Mouse (Mus musculus) neural tube, embryonic 14.5 days (tissue): ENCODE measurements around the gene Gpr55. TPM values are rescaled to one million over a fixed set of nuclear protein-coding genes. Genes with fewer than 3 reads are reported as not detected.
"Not testable (repeated sequence)": the region's sequence is repeated elsewhere in the genome, so short reads cannot be mapped to it uniquely, and the experiment has no call there.

ENCODE experiments used
- ATAC-seq: fragments of 200-750 bp; cut with Nextera tagmentation; 2 replicates; pipeline ENCODE4 v1.8.0; 2017; ENCODE audit warnings: low read depth, mild to moderate bottlenecking, moderate TSS enrichment, moderate library complexity
- H3K27ac ChIP-seq: fragments of 300-500 bp; sonication (generic); 2 replicates; pipeline ENCODE4 v1.5.1; 2014; ENCODE audit warnings: low read depth, mild to moderate bottlenecking, control low read depth, low read length, moderate library complexity, mixed read lengths
- H3K27me3 ChIP-seq: fragments of 300-500 bp; sonication (generic); 2 replicates; pipeline ENCODE4 v1.6.1; 2014; ENCODE audit warnings: low read length; ENCODE audit not compliant: control insufficient read depth, insufficient read depth
- H3K36me3 ChIP-seq: fragments of 300-500 bp; sonication (generic); 2 replicates; pipeline ENCODE4 v1.6.1; 2014; ENCODE audit warnings: low read length, mixed read lengths; ENCODE audit not compliant: control insufficient read depth, insufficient read depth
- H3K4me1 ChIP-seq: fragments of 300-500 bp; sonication (generic); 2 replicates; pipeline ENCODE4 v1.6.1; 2014; ENCODE audit warnings: low read length; ENCODE audit not compliant: control insufficient read depth, insufficient read depth
- H3K4me2 ChIP-seq: fragments of 300-500 bp; sonication (generic); 2 replicates; pipeline ENCODE4 v1.6.1; 2014; ENCODE audit warnings: mild to moderate bottlenecking, low read depth, low read length, control low read depth
- H3K4me3 ChIP-seq: fragments of 300-500 bp; sonication (generic); 2 replicates; pipeline ENCODE4 v1.5.1; 2014; ENCODE audit warnings: low read depth, low read length, control low read depth, mixed read lengths
- H3K9ac ChIP-seq: fragments of 300-500 bp; sonication (generic); replicated peaks from 2 replicates; pipeline ENCODE4 v1.6.1; 2014; ENCODE audit warnings: low read depth, mild to moderate bottlenecking, control low read depth, low read length, mixed read lengths
- H3K9me3 ChIP-seq: fragments of 300-500 bp; sonication (generic); 2 replicates; pipeline ENCODE4 v1.6.1; 2016; ENCODE audit warnings: low read length; ENCODE audit not compliant: control insufficient read depth
- WGBS: fragments of 180-500 bp; shearing (Covaris S2); extraction: QIAGEN DNeasy Blood & Tissue Kit; methylation state at CpG from one replicate; pipeline ENCODE4 v1.1.7; 2014; 5-methylcytosine and 5-hydroxymethylcytosine counted together
- polyA plus RNA-seq: library from polyadenylated mRNA; unstranded; fragments of >200 nt; fragmentation: Nextera tagmentation; extraction: Ambion mirVana; gene quantifications from 2 replicates; pipeline ENCODE4 v1.2.1, GENCODE M21; 2014

Gene Gpr55
- polyA plus RNA-seq, 1 experiment from 2014 or later = 0.13 TPM

DNA sequence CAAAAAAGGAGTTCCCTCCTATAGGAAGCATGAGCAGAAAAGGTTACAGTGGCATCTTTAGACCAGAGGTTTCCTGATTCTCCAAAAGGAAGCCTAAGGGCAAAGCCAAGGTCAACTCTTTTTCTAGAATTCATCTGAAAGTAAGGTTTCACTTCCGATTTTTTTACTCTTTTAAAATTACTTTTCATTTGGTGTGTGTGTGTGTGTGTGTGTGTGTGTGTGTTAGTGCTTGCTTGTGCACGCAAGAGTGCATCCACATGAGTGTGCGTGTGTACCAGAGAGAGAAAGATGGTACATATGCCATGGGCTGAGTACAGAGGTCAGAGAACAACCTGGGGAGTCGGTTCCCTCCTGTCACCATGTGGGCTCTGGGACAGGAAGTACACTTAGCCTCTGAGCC is 28.1 kb upstream of the Gpr55 start:
- not testable (repeated sequence) for H3K36me3 ChIP-seq, H3K4me3 ChIP-seq, H3K27ac ChIP-seq, ATAC-seq, H3K9ac ChIP-seq, H3K27me3 ChIP-seq, H3K4me1 ChIP-seq, H3K9me3 ChIP-seq, H3K4me2 ChIP-seq
- WGBS = 88% methylated on average over 4 of the region's 4 CpGs

DNA sequence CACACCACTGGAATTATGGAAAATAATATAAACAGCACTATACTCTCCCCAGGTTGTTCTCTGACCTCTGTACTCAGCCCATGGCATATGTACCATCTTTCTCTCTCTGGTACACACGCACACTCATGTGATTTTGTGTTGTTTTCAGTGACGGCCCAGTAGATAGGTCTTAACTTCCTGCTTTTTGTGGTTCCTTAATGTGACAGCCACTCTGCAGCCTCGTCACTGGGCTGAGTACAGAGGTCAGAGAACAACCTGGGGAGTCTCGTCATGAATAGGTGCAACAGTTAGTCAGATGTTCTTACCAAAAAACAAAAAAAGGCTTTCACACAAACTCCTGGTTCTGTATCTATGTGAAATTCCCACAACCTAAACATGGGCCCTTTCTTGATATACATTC is 27.5 kb upstream of the Gpr55 start:
- ATAC-seq = no peak
- no peak overlapping the region for H3K27ac ChIP-seq
- H3K9ac ChIP-seq = no peak overlapping the region
- no peaks in the 10 kb centered on the region for H3K36me3 ChIP-seq
- H3K9me3 ChIP-seq = no peaks in the 10 kb centered on the region
- H3K27me3 ChIP-seq = no peaks in the 10 kb centered on the region
- no peak overlapping the region for H3K4me2 ChIP-seq
- H3K4me1 ChIP-seq = no peaks in the 10 kb centered on the region
- WGBS = 80% methylated on average over 4 of the region's 4 CpGs
- no peak overlapping the region for H3K4me3 ChIP-seq

DNA sequence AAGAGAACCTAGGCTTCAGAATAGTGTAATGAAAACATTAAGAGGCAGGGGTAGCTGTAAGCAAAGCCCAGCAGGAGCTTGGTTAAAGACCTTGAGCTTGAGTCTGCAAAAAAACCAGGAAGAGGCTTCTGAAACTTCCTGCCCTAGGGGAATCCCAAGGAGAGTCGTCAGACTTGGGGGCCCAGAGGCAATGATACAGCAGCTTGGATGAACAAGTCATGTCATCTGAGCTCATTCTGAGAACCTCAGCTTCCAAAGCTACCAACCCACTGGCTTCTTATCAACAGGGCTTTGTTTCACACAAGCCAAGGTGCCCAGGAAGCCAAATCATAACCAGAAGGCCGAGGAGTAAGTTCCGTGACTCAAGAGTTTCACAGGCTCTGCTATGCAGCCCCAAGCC is 25.0 kb upstream of the Gpr55 start:
- no peak overlapping the region for H3K4me2 ChIP-seq
- no peaks in the 10 kb centered on the region for H3K4me1 ChIP-seq
- 86% methylated on average over 3 of the region's 3 CpGs for WGBS
- ATAC-seq = no peak
- H3K4me3 ChIP-seq = no peak overlapping the region
- H3K9me3 ChIP-seq = no peaks in the 10 kb centered on the region
- no peak overlapping the region for H3K27ac ChIP-seq
- no peak overlapping the region for H3K9ac ChIP-seq
- H3K27me3 ChIP-seq = no peaks in the 10 kb centered on the region
- no peaks in the 10 kb centered on the region for H3K36me3 ChIP-seq

DNA sequence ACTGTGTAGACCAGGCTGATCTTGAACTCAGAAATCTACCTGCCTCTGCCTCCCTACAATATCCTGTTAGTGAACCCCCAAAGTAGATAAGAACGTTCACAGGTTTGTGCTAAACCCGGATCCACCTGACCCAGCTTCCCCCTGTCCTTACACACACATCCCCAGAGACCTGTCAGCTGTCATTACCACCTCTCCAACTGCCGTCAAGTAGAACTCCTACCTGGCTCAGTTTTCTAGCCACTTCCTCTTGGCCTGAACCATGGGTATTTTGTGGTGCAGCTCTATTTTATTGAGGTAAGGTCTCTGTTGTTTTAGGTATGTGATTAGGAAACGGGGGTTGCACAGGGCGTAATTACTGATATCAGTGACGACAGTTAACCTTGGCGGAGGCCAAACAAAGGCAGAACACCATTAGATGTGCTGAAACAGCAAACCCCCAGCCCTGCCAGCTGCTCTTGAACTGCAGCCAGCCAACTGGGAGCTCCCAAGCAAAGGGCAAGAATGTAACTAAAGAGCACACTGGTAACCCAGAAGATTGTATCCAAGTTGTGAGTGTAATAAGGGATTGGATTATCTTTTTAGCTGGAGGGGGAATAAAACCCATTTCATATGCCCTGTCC is 21.0 kb upstream of the Gpr55 start:
- 63% methylated on average over 7 of the region's 7 CpGs for WGBS
- H3K27ac ChIP-seq = no peak overlapping the region
- no peak for ATAC-seq

DNA sequence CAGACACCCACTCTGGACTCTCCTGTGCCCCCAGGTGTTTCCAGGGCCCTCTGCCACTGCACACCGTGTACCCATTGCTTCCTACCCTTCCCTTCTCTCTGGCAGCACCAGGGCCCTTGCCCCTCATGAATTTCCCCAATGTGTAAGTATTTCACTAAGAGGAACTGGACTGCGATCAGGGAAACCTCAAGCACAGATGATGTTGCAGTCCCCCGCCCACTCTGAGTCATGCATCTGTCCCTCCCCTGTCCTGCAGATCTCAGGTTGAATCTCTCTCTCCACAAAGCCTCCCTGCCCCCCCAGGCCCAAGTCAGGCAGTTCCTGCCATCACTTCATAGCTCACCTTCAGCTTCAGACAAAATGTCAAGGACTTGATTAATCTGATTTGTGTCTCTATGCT is 16.9 kb upstream of the Gpr55 start:
- H3K9ac ChIP-seq = no peak overlapping the region
- no peak overlapping the region for H3K4me2 ChIP-seq
- 82% methylated on average over 3 of the region's 3 CpGs for WGBS
- H3K27me3 ChIP-seq = no peaks in the 10 kb centered on the region
- H3K27ac ChIP-seq = no peak overlapping the region
- H3K36me3 ChIP-seq = no peaks in the 10 kb centered on the region
- no peaks in the 10 kb centered on the region for H3K4me1 ChIP-seq
- no peak overlapping the region for H3K4me3 ChIP-seq
- H3K9me3 ChIP-seq = no peaks in the 10 kb centered on the region
- ATAC-seq = 0 out of 2 replicates have a peak, but pooled peaks have one; percentile 11

More for the DNA sequence above, 21.0 kb upstream of the Gpr55 start:
- no peaks in the 10 kb centered on the region for H3K27me3 ChIP-seq
- no peaks in the 10 kb centered on the region for H3K9me3 ChIP-seq
- H3K36me3 ChIP-seq = no peaks in the 10 kb centered on the region
- H3K4me1 ChIP-seq = no peaks in the 10 kb centered on the region
- H3K4me3 ChIP-seq = no peak overlapping the region
- H3K4me2 ChIP-seq = no peak overlapping the region
- no peak overlapping the region for H3K9ac ChIP-seq

DNA sequence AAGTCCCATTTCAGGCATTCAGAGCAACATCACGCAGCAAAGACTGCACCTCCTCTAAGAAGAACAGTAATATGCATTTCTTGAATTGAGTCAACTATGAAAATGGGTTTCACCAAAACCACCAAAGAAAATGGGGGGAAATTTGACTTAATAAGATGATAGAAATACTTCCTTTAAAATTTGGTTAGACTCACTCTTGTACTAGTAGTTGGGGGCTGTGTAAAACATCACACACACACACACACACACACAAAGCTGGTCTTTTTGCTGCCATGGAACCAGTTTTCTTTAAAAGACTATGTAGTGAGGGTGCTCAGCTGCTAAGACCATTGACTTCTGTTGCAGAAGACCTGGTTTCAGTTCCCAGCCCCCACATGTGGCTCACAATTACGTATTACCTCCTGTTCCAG is 12.7 kb upstream of the Gpr55 start:
- Histone ChIP-seq H3K4me3 (no peak overlapping the region), H3K9me3 (no peaks in the 10 kb centered on the region), H3K4me2 (no peak overlapping the region), H3K27ac (no peak overlapping the region), H3K9ac (no peak overlapping the region), H3K27me3 (no peaks in the 10 kb centered on the region), H3K4me1 (no peaks in the 10 kb centered on the region), H3K36me3 (no peaks in the 10 kb centered on the region)
- 95% methylated on average over 2 of the region's 2 CpGs for WGBS
- ATAC-seq = no peak

DNA sequence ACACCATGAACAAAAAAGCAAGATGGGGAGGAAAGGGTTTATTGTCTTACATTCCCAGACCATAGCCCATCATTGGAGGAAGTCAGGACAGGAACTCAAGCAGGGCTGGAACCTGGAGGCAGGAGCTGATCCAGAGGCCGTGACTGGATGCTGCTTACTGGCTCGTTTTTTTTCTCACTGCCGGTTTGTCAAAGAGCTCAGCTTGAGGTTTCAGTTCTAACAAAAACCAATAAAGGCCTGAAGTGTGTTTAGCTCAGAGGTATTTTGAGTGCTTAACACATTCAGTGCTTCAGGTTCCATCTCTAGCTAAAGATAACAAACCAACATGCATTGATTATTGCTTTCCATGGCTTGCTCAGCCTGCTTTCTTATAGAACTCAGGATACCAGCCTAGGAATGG is 11.5 kb upstream of the Gpr55 start:
- Histone ChIP-seq H3K9ac (no peak overlapping the region), H3K36me3 (no peaks in the 10 kb centered on the region), H3K27me3 (no peaks in the 10 kb centered on the region), H3K4me3 (no peak overlapping the region), H3K4me1 (no peaks in the 10 kb centered on the region), H3K4me2 (no peak overlapping the region), H3K9me3 (no peaks in the 10 kb centered on the region), H3K27ac (no peak overlapping the region)
- 69% methylated on average over 3 of the region's 3 CpGs for WGBS
- ATAC-seq = no peak

DNA sequence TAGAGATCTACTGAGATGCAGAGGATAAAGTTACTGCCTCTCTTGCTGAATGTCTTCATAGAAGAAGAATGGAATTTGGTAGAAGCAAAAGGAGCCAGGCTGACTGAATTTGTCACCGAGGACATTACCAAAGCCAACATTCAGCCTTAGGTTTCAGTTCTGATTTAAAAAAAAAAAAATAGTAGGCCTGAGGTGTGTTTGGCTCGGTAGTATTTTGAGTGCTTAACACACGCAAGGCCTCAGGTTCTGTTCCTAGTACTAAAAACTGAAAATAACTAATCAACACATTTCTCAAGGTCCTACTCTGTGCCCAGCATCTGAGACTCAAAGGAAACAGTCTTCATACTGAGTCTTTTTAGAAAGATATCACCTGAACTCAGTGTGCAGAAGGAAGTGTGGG is 10.3 kb upstream of the Gpr55 start:
- no peaks in the 10 kb centered on the region for H3K9me3 ChIP-seq
- ATAC-seq = no peak
- H3K4me2 ChIP-seq = no peak overlapping the region
- WGBS = 96% methylated on average over 3 of the region's 3 CpGs
- H3K4me1 ChIP-seq = no peaks in the 10 kb centered on the region
- no peaks in the 10 kb centered on the region for H3K36me3 ChIP-seq
- H3K4me3 ChIP-seq = no peak overlapping the region
- H3K27me3 ChIP-seq = no peaks in the 10 kb centered on the region
- no peak overlapping the region for H3K27ac ChIP-seq
- H3K9ac ChIP-seq = no peak overlapping the region

DNA sequence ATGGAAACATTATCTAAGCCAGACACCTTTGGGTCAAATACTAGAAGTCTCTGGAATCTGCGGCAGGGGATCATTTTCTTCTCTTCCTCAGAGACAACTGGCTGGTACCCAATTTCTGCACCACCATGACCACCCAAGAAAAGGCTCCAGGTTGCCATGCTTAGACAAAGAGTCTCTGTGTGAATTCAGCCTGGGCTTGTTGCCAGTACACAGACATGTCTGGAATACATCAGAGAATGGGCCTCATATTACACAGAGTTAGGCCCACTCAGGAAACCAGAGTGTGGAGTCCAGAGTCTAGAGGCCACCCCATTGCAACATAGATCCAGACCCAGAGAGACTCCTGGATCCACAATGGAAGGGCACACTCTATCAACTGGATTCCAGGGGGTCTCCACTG is 8.7 kb upstream of the Gpr55 start:
- Histone ChIP-seq H3K36me3 (no peaks in the 10 kb centered on the region), H3K4me2 (no peak overlapping the region), H3K4me1 (no peaks in the 10 kb centered on the region), H3K27ac (no peak overlapping the region; the same call in 1 of the 2 replicates), H3K9ac (no peak overlapping the region), H3K27me3 (no peaks in the 10 kb centered on the region), H3K4me3 (no peak overlapping the region), H3K9me3 (no peaks in the 10 kb centered on the region)
- WGBS = 62% methylated on average over 1 of the region's 1 CpGs
- ATAC-seq = peak; percentile 71; the same call in 1 of the 2 replicates
